Mouse (Mus musculus): ENCODE results near the gene Riok1.

Riok1 gene

DNA sequence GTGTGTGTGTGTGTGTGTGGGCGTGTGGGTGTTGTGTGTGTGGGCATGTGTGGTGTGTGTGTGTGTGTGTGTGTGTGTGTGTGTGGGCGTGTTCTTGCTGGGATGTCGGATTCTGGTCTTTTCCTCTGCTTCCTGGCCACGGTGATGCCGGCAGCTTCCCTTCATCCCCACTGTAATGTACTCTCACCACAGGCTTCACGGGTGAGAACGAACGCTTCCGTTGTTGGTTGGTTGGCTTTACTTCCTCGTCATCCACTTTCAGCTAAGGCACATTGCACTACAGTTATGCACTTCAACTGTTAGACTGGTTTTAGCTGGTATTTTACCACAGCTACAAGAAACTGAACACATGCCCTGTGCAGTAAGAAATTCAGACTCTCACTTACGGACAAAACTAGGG, 25.9 kb downstream of the Riok1 start:
- in situ Hi-C loops (cut with MboI, MseI): loop anchor here (5.0 to 10.0 kb wide), 2 partner anchors 152 to 450 kb away; no protein-coding TSS in a partner anchor

DNA sequence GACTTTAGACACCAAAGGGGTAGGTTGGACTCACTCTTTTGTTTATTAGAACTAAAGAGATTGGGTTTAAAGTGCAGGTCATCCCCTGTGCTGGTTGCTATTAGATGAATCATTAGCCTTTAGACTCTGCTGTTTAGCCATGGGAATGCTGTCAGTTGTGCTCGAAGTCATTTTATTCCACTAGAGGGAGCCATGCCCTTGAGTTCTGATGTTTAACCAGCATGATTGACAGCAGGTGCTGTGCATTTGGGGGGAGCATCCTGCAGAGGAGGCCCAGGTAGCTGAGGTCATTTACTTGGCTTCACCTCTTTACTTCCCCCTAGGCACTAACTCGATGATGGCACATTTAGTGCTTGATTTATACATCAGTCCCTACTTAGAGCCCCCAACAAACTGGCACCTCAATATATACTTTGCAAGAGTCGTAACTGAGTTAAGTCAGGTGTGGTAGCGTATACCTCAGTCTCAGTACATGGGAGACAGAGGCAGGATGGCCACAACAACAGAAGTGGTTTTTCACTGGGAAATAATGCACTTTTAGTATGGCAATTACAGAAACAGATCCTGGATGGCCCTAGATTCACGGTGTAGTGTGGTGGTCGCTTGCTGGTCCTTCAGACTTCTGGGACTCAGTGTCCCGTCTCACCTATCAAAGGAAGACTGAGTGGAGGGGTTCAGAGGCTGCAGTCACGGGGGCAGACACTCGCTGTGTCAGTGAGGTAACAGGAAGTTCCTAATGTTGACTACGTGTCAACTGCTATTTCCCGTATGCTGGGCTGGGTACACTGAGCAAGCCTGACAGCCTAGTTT, 28.3 kb downstream of the Riok1 start:
- in situ Hi-C loops (cut with MboI, MseI): loop anchor here (5.0 to 10.0 kb wide), 2 partner anchors 150 to 447 kb away; no protein-coding TSS in a partner anchor

DNA sequence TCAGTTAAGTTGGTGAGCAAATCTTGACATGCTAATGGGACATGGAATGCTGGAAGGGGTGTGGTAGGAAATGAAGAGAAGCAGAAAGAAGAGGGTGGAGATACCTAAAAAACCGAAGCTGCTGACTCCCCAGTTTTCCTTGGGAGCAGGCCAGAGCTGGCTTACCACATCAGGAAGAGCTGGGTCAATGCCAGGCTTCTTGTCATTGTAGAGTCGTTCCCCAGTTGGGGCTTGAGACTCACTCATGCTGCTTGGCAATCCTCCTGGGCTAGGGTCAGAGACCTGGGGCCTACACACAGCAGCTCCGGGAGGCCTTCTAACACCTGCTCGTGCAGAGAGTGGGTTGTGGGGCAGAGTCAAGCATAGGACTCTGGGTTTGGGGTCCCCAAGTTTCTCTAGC, 34.1 kb downstream of the Riok1 start:
- in situ Hi-C loops (cut with MboI, MseI): no loop called here

DNA sequence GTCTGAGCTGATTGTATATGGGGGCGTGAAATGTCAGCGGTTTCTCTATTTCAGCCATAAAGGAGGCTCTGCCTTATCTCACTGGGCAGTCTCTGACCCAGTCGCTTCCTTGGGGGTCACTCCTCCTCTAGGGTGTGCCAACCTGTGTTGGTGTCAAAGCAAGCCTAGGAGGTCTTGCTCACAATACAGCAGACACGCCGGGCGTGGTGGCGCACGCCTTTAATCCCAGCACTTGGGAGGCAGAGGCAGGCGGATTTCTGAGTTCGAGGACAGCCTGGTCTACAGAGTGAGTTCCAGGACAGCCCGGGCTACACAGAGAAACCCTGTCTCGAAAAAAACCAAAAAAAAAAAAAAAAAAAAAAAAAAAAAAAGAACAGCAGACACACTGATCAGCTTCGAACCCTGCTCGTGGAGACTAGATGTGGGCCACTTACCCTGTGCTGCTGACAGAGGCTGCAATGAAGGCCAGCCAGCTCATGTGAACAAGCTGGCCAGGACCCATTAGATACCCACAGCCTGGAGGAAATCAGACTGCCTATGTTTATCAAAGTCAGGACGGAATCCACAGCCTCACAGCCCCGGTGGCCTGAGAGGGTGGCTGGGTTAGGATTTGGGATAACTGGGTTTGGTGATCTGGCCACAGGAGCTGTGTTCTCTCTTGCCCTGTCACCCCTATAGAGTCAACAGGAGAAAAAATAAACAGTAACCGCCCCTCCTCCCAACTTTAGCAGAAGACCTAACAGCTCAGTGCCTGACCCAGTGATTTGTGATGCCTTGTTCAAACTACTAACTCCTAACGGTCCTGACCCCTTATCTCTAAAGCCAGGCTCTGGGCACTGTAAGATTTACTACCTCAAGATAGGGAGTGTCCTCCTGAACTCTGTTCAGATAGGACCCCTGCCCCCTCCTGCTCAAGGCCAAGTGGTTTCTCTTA, 36.8 kb downstream of the Riok1 start:
- in situ Hi-C loops (cut with MboI, MseI): no loop called here

DNA sequence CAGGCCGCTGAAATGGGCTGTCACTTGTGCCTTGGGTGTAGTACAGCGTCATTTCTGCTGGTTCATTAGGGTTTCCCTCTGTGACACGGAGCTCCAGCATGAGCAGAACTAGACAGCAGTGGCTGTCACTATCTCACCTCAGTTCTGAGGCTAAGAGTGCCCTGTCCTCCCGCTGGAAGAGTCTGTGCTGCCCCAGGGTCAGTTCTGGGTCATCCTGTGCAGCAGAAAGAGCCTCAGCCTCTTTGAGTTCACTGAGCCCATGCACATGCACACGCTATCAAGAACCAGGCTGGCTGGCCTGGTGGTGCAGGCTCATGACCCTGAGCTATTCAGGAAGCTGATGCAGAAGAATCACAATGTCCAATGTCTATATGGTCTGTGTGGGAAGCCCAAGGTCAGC, 37.6 kb downstream of the Riok1 start:
- in situ Hi-C loops (cut with MboI, MseI): no loop called here

DNA sequence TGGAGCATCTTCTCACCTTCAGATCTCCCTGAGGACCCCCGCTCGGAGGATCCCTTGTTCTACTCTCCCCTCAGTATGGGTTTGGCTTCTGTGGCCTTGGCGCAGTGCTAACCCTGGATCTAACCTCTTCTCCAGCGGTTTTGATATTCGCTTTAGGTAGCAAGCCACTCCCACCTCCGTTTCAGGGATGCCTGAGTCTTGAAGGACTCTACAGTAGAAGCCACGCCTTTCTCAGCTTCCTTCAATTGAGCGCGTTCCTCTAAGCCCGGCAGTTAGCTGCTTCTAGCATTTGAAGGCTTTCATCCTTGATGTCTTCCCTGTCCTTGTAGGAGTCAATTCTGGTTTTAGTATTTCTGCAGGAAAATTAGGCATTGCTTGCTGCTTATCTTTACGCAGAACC, 40.3 kb downstream of the Riok1 start:
- in situ Hi-C loops (cut with MboI, MseI): no loop called here

DNA sequence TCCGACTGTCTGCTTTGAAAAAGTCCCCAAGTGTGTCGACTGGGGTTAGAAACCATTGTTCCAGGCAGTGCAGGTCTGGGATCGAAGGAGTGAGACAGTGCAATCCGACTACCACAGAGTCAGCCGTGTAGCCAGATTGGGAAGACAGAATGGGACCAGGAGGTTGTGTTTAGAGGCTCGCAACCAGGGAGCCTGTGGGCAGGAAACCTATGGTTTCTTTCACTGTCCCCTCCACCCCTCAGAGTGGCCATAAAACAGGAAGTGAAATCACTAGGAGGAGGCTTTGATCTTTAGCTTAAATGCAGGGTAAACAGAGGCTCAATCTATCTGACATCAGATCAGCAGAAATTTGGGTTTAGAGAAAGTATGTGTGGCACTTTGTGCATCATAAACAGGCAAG, 42.0 kb downstream of the Riok1 start:
- in situ Hi-C loops (cut with MboI, MseI): no loop called here

DNA sequence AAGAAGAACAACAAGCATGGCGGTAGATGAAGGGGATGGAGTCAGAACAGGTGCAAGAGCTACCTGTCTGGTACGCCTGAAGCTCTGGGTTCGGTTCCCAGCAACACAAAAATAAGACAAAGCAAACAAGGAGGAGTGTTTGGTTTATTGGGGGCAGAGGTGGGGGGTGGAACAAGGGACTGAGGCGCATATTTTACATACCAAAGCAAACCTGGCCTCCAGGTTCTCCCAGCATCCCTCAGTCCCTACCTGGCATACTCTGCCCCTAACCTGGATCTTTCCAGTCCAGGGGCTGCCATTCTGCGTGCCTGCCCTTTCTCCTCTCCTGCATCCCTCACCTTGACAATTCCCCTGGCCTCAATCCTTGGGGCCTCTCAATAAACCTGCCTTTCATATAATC, 42.6 kb downstream of the Riok1 start:
- in situ Hi-C loops (cut with MboI, MseI): no loop called here

DNA sequence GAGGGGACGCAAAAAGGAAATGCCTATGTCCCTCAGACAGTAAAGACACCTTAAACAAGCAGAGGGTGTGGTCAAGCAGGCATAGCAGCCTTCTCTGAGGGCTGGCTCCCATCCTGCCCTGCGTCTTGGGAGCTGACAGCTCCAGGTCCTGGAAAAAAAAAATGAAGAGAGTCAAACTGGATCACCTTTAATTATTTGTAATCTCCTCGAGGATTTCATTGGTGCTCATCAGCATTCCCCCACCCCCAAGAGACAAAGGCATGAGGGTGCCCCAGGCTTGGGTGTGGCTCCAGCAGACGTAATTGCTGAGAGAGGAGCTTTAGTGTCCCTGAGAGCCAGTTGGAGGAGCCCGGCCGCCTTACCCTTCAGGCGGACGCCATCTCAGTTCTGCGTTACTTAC, 43.2 kb downstream of the Riok1 start:
- in situ Hi-C loops (cut with MboI, MseI): loop anchor here (5.0 kb wide), 1 partner anchor 497 kb away; no protein-coding TSS in a partner anchor

DNA sequence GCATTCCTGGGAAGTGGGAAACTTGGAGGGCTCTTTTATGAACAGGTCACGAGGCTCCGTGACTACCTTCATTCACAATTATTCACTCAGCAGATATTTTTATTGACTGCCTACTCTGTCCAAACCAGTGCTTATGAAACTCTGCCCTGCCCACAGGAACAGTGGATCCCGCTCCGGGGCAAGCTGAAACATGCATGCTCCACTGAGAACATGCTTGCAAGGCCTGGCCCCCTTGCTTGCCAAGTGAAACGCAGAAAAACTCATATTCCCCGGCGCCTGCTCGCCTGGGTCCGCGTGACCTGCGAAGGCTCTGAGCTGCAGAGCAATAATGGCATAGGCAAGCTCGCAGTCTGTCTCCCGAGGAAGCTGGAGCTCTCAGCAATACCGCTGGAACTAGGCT, 43.9 kb downstream of the Riok1 start:
- in situ Hi-C loops (cut with MboI, MseI): loop anchor here (5.0 kb wide), 1 partner anchor 497 kb away; no protein-coding TSS in a partner anchor

DNA sequence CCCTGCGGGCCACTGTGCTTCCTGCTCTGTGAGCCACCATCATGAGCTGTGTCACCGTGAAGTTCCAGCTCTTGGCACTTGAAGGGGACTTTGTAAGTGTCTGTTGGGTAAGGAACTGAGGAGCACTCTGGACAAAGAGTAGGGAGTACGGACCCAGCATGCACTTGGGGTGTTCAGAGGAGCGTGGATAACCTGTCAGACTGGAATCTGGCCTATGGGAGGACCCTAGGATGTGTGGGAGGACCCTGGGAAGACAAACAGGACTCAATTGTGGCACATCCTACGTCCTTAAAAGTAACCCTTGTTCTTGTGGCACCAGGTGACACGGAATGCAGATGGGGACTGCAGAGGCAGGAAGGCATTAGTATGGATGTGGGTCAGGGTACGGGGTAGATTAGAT, 44.4 kb downstream of the Riok1 start:
- in situ Hi-C loops (cut with MboI, MseI): loop anchor here (5.0 kb wide), 1 partner anchor 496 kb away; no protein-coding TSS in a partner anchor

DNA sequence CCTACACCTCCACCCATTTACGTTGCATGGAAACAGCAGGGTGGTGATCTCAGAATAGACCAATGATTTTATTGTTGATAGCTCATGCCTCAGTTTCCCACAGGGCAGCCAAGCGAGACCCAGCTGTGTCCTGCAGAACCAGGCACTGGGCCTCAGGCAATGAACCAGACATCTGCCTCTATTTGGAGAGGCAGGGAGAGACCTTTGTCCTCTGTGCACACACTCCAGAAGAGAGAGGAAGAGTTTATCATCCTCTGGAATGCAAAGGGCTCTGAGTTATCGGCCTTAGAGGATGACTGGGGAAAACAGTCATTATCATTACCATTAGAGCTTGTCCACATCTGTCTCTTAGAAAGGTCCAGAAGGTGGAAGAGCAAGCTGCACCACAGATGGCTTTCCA, 49.9 kb downstream of the Riok1 start:
- in situ Hi-C loops (cut with MboI, MseI): no loop called here

DNA sequence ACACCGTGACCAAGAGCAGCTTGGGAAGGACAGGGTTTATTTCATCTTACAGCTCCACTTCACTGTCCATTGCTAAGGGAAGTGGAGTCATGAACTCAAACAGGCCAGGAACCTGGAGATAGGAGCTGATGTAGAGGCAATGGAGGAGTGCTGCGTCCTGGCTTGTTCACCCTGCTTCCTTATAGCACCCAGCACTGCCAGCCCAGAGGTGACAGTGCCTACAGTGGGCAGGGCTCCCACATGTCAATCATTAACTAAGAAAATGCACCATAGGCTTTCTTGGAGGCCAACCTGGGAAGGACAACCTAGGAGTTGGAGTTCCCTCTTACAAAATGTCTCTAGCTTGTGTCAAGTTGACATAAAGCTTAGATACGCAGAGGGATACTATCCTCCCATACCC, 51.2 kb downstream of the Riok1 start:
- in situ Hi-C loops (cut with MboI, MseI): no loop called here

DNA sequence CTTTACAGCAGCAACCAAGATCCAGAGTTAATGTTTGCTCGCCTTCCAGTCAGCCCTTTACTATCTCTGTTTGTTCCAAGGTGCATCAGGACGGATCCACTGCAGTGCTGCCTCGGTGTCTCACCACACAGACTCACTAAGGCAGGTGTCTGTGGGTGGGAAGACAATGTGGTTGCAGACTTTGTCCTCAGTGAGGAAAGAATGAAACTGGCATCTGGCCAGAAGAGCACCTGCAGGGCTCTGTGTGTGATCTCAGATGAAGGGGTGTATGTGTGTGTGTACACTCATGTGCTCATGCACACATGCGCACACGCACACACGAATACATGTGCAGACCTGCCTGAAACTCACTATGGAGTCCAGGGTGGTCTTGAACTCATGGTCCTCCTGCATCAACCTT, 52.7 kb downstream of the Riok1 start:
- in situ Hi-C loops (cut with MboI, MseI): no loop called here

DNA sequence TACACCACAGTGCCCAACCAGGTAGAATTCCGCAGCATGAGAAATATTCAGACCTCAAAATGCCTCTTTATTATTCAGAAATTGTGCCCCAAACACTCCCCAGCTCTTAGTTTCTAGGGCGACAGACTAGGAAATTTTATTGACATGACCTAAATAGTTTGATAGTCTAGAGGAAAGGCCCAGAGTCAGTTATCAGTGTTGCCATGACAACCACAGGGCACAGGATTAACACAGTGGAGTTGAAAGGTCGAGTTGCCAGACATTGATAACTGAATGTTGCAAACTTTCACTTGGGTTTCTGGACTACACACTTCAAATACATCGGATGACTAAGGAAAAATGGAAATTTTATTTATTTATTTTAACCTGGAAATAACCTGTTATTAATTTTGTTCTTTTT, 53.1 kb downstream of the Riok1 start:
- in situ Hi-C loops (cut with MboI, MseI): no loop called here

DNA sequence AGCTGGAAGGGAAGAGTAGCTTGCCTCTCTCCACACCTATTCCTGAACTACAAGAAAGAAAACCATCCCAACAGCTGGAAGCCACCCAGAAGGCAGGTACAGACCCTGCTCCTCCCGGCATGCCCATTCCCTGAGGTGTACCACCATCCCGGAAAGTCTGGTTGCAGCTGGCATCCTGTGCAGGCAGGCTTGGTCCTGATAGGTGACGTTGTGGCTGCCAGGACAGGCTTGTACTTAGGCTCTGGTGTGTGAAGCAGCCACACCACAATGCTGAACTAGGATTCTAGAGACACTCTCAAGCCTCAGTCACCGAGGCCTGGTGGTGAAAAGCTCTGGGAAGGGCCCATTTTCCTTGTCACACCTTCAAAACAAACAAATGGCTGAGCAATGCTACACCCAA, 59.4 kb downstream of the Riok1 start:
- in situ Hi-C loops (cut with MboI, MseI): loop anchor here (5.0 kb wide), 1 partner anchor 76 kb away; no protein-coding TSS in a partner anchor

DNA sequence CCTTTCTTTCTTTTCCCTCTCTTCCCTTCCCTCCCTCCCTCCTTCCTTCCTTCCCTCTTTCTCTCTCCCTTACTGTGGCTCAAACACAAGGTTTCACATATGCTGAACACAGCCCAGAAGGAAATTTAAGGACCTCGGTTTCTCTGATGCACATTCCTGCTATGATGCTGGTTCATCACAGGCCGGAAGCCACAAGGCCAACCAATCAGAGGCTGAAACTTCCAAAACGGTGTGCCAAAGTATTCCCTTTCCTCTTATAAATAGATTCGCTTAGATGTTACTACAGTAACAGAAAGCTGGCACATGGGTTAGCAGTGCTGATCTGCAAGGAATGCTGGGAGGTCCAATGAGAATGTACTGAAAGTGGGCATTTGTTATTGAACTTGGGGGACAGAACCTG, 66.6 kb downstream of the Riok1 start:
- in situ Hi-C loops (cut with MboI, MseI): no loop called here

DNA sequence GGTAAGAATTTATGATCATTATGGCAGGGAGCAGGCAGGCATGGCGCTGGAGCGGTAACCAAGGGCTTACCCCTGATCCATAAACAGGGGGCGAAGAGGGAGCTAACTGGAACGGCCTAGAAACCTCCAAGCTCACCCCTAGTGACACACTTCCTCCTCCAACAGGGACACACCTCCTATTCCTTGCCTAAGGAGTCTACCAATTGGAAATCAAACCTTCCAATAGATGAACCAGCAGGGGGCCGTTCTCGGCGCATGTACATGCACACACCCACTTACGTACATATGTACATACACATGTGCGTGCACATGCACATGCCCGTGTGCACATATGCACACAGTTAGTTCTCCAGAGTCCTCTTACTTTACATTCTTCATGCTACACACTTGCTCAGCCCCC, 67.7 kb downstream of the Riok1 start:
- in situ Hi-C loops (cut with MboI, MseI): no loop called here

DNA sequence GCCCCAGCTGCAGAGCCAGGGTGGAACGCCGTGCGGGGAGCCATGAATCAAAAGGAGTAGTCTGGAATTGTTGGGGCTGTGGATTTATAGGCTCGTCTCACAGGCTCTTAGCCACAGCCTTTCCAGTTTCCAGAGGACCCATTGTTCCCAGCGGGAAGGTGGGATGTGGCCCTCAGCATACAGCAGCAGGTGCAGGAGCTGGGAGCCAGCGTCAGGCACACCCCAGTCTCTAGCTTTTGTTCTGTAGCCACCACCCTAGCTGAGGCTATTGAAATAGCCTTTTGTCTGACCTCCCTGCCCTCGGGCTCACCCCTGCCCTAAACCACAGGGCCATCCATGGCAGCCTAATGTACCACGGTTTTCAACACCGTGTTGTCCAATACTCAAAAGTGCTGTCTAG, 72.3 kb downstream of the Riok1 start:
- in situ Hi-C loops (cut with MboI, MseI): no loop called here
